Mouse (Mus musculus): ENCODE data around the gene Il6ra.

GRCm38 (mm10) chr3:89928956-89929355 lies 16.0 kb upstream of the Il6ra start:
- no peak for TF ChIP-seq CTCF (IDR thresholded peaks at IDR 0.05; ENCODE audit: low read depth, low read length)
- no peak for TF ChIP-seq POLR2AphosphoS5 (IDR thresholded peaks at IDR 0.05; ENCODE audit: insufficient replicate concordance, low read depth, low read length)
- TF ChIP-seq TAL1 (conservative IDR thresholded peaks at IDR 0.05; ENCODE audit: low read depth, low read length), result no peak

Data from G1E (cell line).